In genomic region chr14:51984247-51985231, GRCm38 (mm10) we compare ENCODE assay signal across 8 mouse cellular contexts. TPM values are rescaled to one million over a fixed set of nuclear protein-coding genes. Genes with fewer than 3 reads are reported as not detected.
DNase-seq lines count a peak whose midpoint lies in the region; ATAC-seq and TF ChIP-seq lines count a peak whose summit lies in the region.

TSS of gene Arhgef40 (plus strand) at chr14:51984719.

- no peaks in the 10 kb centered on the region for H3K27me3 ChIP-seq in intestine, embryonic 16.5 days (replicated peaks; ENCODE audit: control insufficient read depth, insufficient read depth, low read length)
- H3K27me3 ChIP-seq in limb, embryonic 14.5 days (ENCODE audit: control insufficient read depth, insufficient read depth, low read length): no peaks in the 10 kb centered on the region
- no peaks in the 10 kb centered on the region for H3K27me3 ChIP-seq in midbrain, embryonic 14.5 days (ENCODE audit: control insufficient read depth, insufficient read depth, low read length)
- no peaks in the 10 kb centered on the region for H3K27me3 ChIP-seq in splenic B cell, adult 2 months (ENCODE audit: control insufficient read depth, insufficient read depth, low read length, poor library complexity, severe bottlenecking)

- peak within 1 kb of the TSS; percentile 92 for H3K27ac ChIP-seq in intestine, embryonic 16.5 days (ENCODE audit: low read length)
- peak within 1 kb of the TSS; percentile 96 for H3K27ac ChIP-seq in limb, embryonic 14.5 days (replicated peaks; ENCODE audit: low read depth, low read length)
- H3K27ac ChIP-seq in midbrain, embryonic 14.5 days (replicated peaks; ENCODE audit: low read depth, low read length): peak within 1 kb of the TSS; percentile 91

- WGBS in intestine, embryonic 16.5 days: under 1% methylated on average over 59 of the region's 74 CpGs
- WGBS in limb, embryonic 14.5 days: 6% methylated on average over 28 of the region's 74 CpGs
- WGBS in midbrain, embryonic 14.5 days: 1% methylated on average over 65 of the region's 74 CpGs

- peaks cover 12% of the 10 kb centered on the region; the same call in 1 of the 2 replicates for H3K4me1 ChIP-seq in intestine, embryonic 16.5 days (ENCODE audit: control insufficient read depth, insufficient read depth, low read length)
- H3K4me1 ChIP-seq in limb, embryonic 14.5 days (ENCODE audit: control insufficient read depth, insufficient read depth, low read length): peaks cover 16% of the 10 kb centered on the region
- H3K4me1 ChIP-seq in midbrain, embryonic 14.5 days (ENCODE audit: control insufficient read depth, insufficient read depth, low read length): peaks cover 26% of the 10 kb centered on the region

- H3K9ac ChIP-seq in intestine, embryonic 16.5 days (ENCODE audit: low read depth, low read length): peak within 1 kb of the TSS; percentile 82
- peak within 1 kb of the TSS; percentile 89 for H3K9ac ChIP-seq in limb, embryonic 14.5 days (ENCODE audit: low read depth, low read length, severe bottlenecking)
- peak within 1 kb of the TSS; percentile 78 for H3K9ac ChIP-seq in midbrain, embryonic 14.5 days (replicated peaks; ENCODE audit: low read length)

- TF ChIP-seq POLR2A in limb, embryonic 14.5 days (IDR thresholded peaks at IDR 0.05; ENCODE audit: borderline replicate concordance, extremely low read depth, insufficient read depth, insufficient read length): no peak; the same call in 1 of the 2 replicates

- H3K36me3 ChIP-seq in intestine, embryonic 16.5 days (ENCODE audit: control insufficient read depth, insufficient read depth, low read length): 0 out of 2 replicates have a peak, but pooled peaks cover 7% of the 10 kb centered on the region
- H3K36me3 ChIP-seq in limb, embryonic 14.5 days (ENCODE audit: control insufficient read depth, insufficient read depth, low read length): peaks cover 30% of the 10 kb centered on the region
- H3K36me3 ChIP-seq in midbrain, embryonic 14.5 days (ENCODE audit: control insufficient read depth, insufficient read depth, low read length): peaks cover 22% of the 10 kb centered on the region
- H3K36me3 ChIP-seq in splenic B cell, adult 2 months (ENCODE audit: control insufficient read depth, insufficient read depth, low read length, poor library complexity, severe bottlenecking): no peaks in the 10 kb centered on the region

- H3K4me3 ChIP-seq in intestine, embryonic 16.5 days (ENCODE audit: low read length): peak within 1 kb of the TSS; percentile 67
- H3K4me3 ChIP-seq in limb, embryonic 14.5 days (replicated peaks; ENCODE audit: low read length): peak within 1 kb of the TSS; percentile 75
- peak within 1 kb of the TSS; percentile 80 for H3K4me3 ChIP-seq in midbrain, embryonic 14.5 days (replicated peaks; ENCODE audit: low read depth, low read length)

- DNase-seq in urinary bladder, adult 18-20 months (ENCODE audit: low spot score in 2 of 2): peak; percentile 62 to 69
- DNase-seq in urinary bladder, postnatal 10 days (ENCODE audit: low spot score): no peak
- DNase-seq in embryo, embryonic 10.5 days (ENCODE audit: low spot score): peak; percentile 86
- no peak for DNase-seq in gonadal fat pad, adult 2 months (ENCODE audit: low read depth)
- DNase-seq in limb, embryonic 14.5 days (ENCODE audit: low spot score): peak; percentile 79
- DNase-seq in midbrain, embryonic 14.5 days: peak; percentile 91
- peak; percentile 25 for DNase-seq in splenic B cell, adult 2 months (ENCODE audit: low read depth, low spot score)

- H3K4me2 ChIP-seq in intestine, embryonic 16.5 days (ENCODE audit: low read depth, low read length): peak within 1 kb of the TSS; percentile 85
- H3K4me2 ChIP-seq in limb, embryonic 14.5 days (replicated peaks; ENCODE audit: low read depth, low read length, severe bottlenecking): peak within 1 kb of the TSS; percentile 69
- peak within 1 kb of the TSS; percentile 83 for H3K4me2 ChIP-seq in midbrain, embryonic 14.5 days (ENCODE audit: low read length)

- peak; percentile 81 for ATAC-seq in intestine, embryonic 16.5 days
- peak; percentile 89 for ATAC-seq in limb, embryonic 14.5 days (ENCODE audit: low FRiP score, low read depth)
- peak; percentile 91 for ATAC-seq in midbrain, embryonic 14.5 days (ENCODE audit: low FRiP score, low TSS enrichment)

- H3K9me3 ChIP-seq in intestine, embryonic 16.5 days (ENCODE audit: control insufficient read depth, low read length): no peaks in the 10 kb centered on the region
- H3K9me3 ChIP-seq in limb, embryonic 14.5 days (ENCODE audit: control insufficient read depth, low read length): no peaks in the 10 kb centered on the region
- no peaks in the 10 kb centered on the region for H3K9me3 ChIP-seq in midbrain, embryonic 14.5 days (ENCODE audit: control insufficient read depth, low read length)

RNA-seq across cellular contexts. Expression of gene Arhgef40, which starts in this region (rescaled TPM):
- 103 and 141 TPM in 2 replicates for polyA plus RNA-seq in gonadal fat pad, adult 2 months (2012; rRNA removed)
- polyA plus RNA-seq in intestine, embryonic 16.5 days (2015; fragmentation: Nextera tagmentation; extraction: Ambion mirVana): 52.0 and 53.0 TPM in 2 replicates
- 220 and 277 TPM in 2 replicates for polyA plus RNA-seq in limb, embryonic 14.5 days (2012; rRNA removed)
- polyA plus RNA-seq in limb, embryonic 14.5 days (2014; fragmentation: Nextera tagmentation; extraction: Ambion mirVana): 143 and 160 TPM in 2 replicates
- 72.8 and 75.8 TPM in 2 replicates for polyA plus RNA-seq in midbrain, embryonic 14.5 days (2014; fragmentation: Nextera tagmentation; extraction: Ambion mirVana)

Comparison
In these comparisons a context has a peak if more than half of its experiments do, and no peak if none do; other contexts are left out.
1. DNase-seq: peak in urinary bladder, adult 18-20 months (2 of 2), embryo, embryonic 10.5 days (single experiment), limb, embryonic 14.5 days (single experiment), midbrain, embryonic 14.5 days (single experiment) and splenic B cell, adult 2 months (single experiment); none in urinary bladder, postnatal 10 days (single experiment) and gonadal fat pad, adult 2 months (single experiment).
2. Peak in every context shown above with its lines, with median percentiles within 50 percentile points of each other: ATAC-seq, H3K27ac ChIP-seq, H3K4me2 ChIP-seq, H3K4me3 ChIP-seq and H3K9ac ChIP-seq.